Mouse (Mus musculus) myocyte (in vitro differentiated cells): ENCODE results near the gene Npr2. TPM values are rescaled to one million over a fixed set of nuclear protein-coding genes. Genes with fewer than 3 reads are reported as not detected.
A peak's percentile ranks its signal among the peaks of the same experiment; 100 is the strongest.

ENCODE experiments used
- H3K27me3 ChIP-seq: one replicate; pipeline ENCODE4 v1.6.1; 2011; ENCODE audit not compliant: control insufficient read depth, insufficient read depth, insufficient read length
- H3K36me3 ChIP-seq: one replicate; pipeline ENCODE4 v1.6.1; 2011; ENCODE audit not compliant: control insufficient read depth, insufficient read depth
- H3K4me2 ChIP-seq: one replicate; pipeline ENCODE4 v1.6.1; 2011; ENCODE audit warnings: low read depth, control low read depth
- H3K4me3 ChIP-seq: one replicate; pipeline ENCODE4 v1.5.1; 2011; ENCODE audit warnings: mild to moderate bottlenecking, control low read depth, moderate library complexity
- H3K79me2 ChIP-seq: one replicate; pipeline ENCODE4 v1.6.1; 2011; ENCODE audit not compliant: control insufficient read depth, insufficient read depth
- H3ac ChIP-seq: one replicate; pipeline ENCODE4 v1.6.1; 2011; ENCODE audit not compliant: control insufficient read depth, insufficient read length
- CEBPB ChIP-seq: IDR thresholded peaks from 2 replicates; pipeline ENCODE4 v1.6.1; 2011; ENCODE audit warnings: mild to moderate bottlenecking, moderate library complexity; ENCODE audit not compliant: poor library complexity, insufficient read depth, severe bottlenecking
- E2F4 ChIP-seq: IDR thresholded peaks from one replicate; pipeline ENCODE4 v1.6.1; 2011; ENCODE audit warnings: mild to moderate bottlenecking, control low read depth, moderate library complexity; ENCODE audit not compliant: insufficient read depth
- MAX ChIP-seq: IDR thresholded peaks from one replicate; pipeline ENCODE4 v1.6.1; 2011; ENCODE audit warnings: low read depth, mild to moderate bottlenecking, control low read depth
- MYOD1 ChIP-seq, 3 experiments: IDR thresholded peaks; one replicate each; pipeline ENCODE4 v1.6.1; 2011; ENCODE audit warnings: control low read depth in 2 of 3, low read depth in 2 of 3, mild to moderate bottlenecking in 2 of 3, moderate library complexity in 1 of 3; ENCODE audit not compliant: insufficient read length in 2 of 3, control insufficient read depth in 1 of 3
- MYOG ChIP-seq, 3 experiments: IDR thresholded peaks; one replicate each; pipeline ENCODE4 v1.6.1; 2011; ENCODE audit warnings: control low read depth in 2 of 3, low read depth in 2 of 3, mild to moderate bottlenecking in 2 of 3; ENCODE audit not compliant: insufficient read length in 2 of 3, control insufficient read depth in 1 of 3, insufficient read depth in 1 of 3
- POLR2A ChIP-seq: IDR thresholded peaks from one replicate; pipeline ENCODE4 v1.6.1; 2011; ENCODE audit warnings: low read depth, mild to moderate bottlenecking, control low read depth, moderate library complexity; ENCODE audit not compliant: insufficient read length
- POLR2AphosphoS2 ChIP-seq: IDR thresholded peaks from one replicate; pipeline ENCODE4 v1.6.1; 2011; ENCODE audit warnings: low read depth, control low read depth; ENCODE audit not compliant: insufficient read length
- REST ChIP-seq: IDR thresholded peaks from one replicate; pipeline ENCODE4 v1.6.1; 2011; ENCODE audit warnings: mild to moderate bottlenecking, control low read depth, moderate library complexity; ENCODE audit not compliant: insufficient read depth, insufficient read length
- SRF ChIP-seq: IDR thresholded peaks from one replicate; pipeline ENCODE4 v1.6.1; 2011; ENCODE audit warnings: low read depth; ENCODE audit not compliant: control insufficient read depth, insufficient read length
- TCF12 ChIP-seq: IDR thresholded peaks from one replicate; pipeline ENCODE4 v1.6.1; 2011; ENCODE audit warnings: mild to moderate bottlenecking, control low read depth; ENCODE audit not compliant: poor library complexity, insufficient read depth, severe bottlenecking
- TCF3 ChIP-seq: IDR thresholded peaks from one replicate; pipeline ENCODE4 v1.6.1; 2011; ENCODE audit warnings: low read depth, control low read depth; ENCODE audit not compliant: insufficient read length
- USF1 ChIP-seq: IDR thresholded peaks from one replicate; pipeline ENCODE4 v1.6.1; 2011; ENCODE audit warnings: low read depth, mild to moderate bottlenecking, control low read depth, moderate library complexity
- polyA plus RNA-seq: library from polyadenylated mRNA; unstranded; fragments of >200 nt; fragmentation: generic; extraction: Trizol; gene quantifications from one replicate; pipeline ENCODE4 v1.2.1, GENCODE M21; 2012; ENCODE audit warnings: missing spikeins

Gene Npr2
- polyA plus RNA-seq, 1 experiment, result 9.1 TPM

DNA sequence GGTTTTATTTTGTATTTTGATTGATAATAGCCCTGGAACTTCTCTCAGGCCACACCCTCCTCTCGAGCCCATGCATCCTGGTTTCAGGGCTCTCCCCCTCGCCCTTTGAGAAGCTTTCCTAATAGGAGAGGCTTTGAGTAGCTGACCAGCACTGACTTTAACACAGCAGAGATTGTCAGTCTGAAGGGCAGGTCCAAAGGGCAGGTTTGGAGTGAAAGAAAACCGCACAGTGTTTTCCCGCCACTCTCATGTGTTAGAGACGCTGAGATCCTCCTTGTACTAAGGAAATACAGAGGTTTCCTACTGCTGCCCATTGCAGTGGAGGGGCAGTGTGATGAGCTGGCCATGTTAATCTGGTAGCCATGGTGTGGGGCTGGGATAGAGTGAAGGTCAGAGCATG lies 43.2 kb downstream of the Npr2 start:
- H3K4me2 ChIP-seq, result no peak overlapping the region
- no peak overlapping the region for H3K4me3 ChIP-seq
- no peaks in the 10 kb centered on the region for H3K79me2 ChIP-seq
- H3K36me3 ChIP-seq, result no peaks in the 10 kb centered on the region
- no peak overlapping the region for H3ac ChIP-seq
- peaks cover 28% of the 10 kb centered on the region for H3K27me3 ChIP-seq
- TF ChIP-seq REST (no peak), MYOD1 (IDR thresholded peaks at IDR 0.05; ENCODE audit: control insufficient read depth in 1 of 3, insufficient read length in 2 of 3, low read depth in 2 of 3) (no peak), MAX (no peak), E2F4 (no peak)

DNA sequence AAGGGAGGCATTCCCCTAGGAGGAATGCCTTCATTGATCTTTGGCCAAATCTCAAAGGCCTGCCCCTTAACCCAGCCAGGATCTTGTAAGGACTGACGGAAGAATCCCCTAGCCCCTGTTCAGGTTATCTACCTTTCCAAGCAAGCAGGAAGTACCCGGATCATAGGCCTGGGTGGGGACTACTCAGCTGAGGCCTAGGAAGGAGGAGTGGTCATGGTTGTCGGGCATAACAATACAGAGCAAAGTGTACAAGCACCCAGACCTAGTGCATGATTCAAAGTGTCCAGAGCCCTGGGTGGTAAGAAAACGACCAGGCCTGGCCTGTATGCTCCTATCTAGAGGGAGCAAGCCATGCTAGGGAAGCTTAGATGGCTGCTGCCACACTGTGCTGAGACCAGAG lies 43.9 kb downstream of the Npr2 start:
- H3K36me3 ChIP-seq, result no peaks in the 10 kb centered on the region
- TF ChIP-seq TCF3 (no peak), MYOG (IDR thresholded peaks at IDR 0.05; ENCODE audit: control insufficient read depth in 1 of 3, insufficient read depth in 1 of 3, insufficient read length in 2 of 3, low read depth in 2 of 3) (no peak), CEBPB (no peak), TCF12 (no peak), USF1 (no peak), SRF (no peak), E2F4 (no peak), POLR2A (no peak), REST (no peak), MAX (no peak)
- H3K4me2 ChIP-seq, result no peak overlapping the region
- H3K27me3 ChIP-seq, result peaks cover 30% of the 10 kb centered on the region
- no peaks in the 10 kb centered on the region for H3K79me2 ChIP-seq
- no peak overlapping the region for H3ac ChIP-seq
- no peak overlapping the region for H3K4me3 ChIP-seq

DNA sequence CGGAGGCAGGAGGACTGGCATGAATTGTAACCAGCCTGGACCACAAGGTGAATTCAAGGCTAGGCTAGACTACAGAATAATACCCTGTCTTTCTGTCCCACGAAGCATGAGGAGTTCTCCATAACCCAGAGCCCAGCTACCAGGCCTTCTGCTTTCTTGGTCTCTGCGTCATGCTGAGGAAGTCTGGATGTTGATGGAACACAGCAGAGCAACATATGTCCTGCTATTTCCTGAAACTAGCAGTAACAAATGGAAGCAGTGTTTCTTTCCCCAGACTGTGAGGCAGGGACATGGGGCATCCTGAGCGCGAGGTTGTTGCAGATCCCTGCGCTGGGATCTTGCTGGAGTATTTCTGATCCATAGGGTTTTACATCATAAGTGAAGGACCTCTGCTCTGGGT lies 46.8 kb downstream of the Npr2 start:
- H3K4me2 ChIP-seq, result no peak overlapping the region
- H3ac ChIP-seq, result no peak overlapping the region
- no peaks in the 10 kb centered on the region for H3K79me2 ChIP-seq
- TF ChIP-seq TCF3 (no peak), E2F4 (no peak), REST (no peak), MAX (no peak), POLR2A (no peak), MYOD1 (IDR thresholded peaks at IDR 0.05; ENCODE audit: control insufficient read depth in 1 of 3, insufficient read length in 2 of 3, low read depth in 2 of 3) (no peak), MYOG (IDR thresholded peaks at IDR 0.05; ENCODE audit: control insufficient read depth in 1 of 3, insufficient read depth in 1 of 3, insufficient read length in 2 of 3, low read depth in 2 of 3) (no peak), USF1 (no peak), CEBPB (no peak), POLR2AphosphoS2 (no peak)
- no peaks in the 10 kb centered on the region for H3K36me3 ChIP-seq
- H3K4me3 ChIP-seq, result no peak overlapping the region
- peaks cover 43% of the 10 kb centered on the region for H3K27me3 ChIP-seq

DNA sequence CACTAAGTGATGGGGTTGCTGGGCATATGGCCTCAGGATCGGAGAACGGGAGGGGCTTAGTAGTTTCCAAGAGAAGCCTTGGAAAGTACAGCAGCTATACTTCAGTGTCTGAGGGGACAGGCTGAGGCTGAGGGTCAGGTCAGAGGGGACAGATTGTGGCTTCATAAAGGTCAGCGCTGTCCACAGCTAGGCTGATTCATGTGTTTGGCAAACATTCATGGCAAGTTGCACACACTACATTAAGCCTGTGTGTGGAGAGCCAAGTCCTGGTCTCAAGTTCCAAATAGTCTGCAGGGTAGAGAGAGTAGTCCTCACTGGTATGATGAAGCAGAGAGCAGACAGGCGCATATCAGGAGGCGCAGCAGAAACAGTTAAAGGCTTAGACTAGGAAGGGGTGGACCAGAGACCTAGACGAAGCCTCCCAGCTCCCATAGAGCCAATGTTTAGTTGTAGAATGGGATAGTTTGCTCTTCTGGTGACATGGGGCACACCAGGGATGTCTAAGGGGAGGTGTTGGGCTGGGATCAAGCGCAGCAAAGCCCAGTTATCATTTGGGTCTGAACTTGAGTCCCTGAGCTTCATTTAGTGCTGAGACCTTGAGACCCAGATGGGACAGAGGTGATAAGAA lies 47.8 kb downstream of the Npr2 start:
- Histone ChIP-seq H3K27me3 (peaks cover 42% of the 10 kb centered on the region), H3K4me2 (no peak overlapping the region), H3K79me2 (no peaks in the 10 kb centered on the region), H3ac (no peak overlapping the region), H3K4me3 (no peak overlapping the region), H3K36me3 (no peaks in the 10 kb centered on the region)
- TF ChIP-seq MAX (no peak), USF1 (no peak), E2F4 (no peak), TCF3 (peak; percentile 15), SRF (no peak), MYOD1 (IDR thresholded peaks at IDR 0.05; ENCODE audit: control insufficient read depth in 1 of 3, insufficient read length in 2 of 3, low read depth in 2 of 3) (peak in 1 of 3 experiments; percentile 30), POLR2AphosphoS2 (no peak), MYOG (IDR thresholded peaks at IDR 0.05; ENCODE audit: control insufficient read depth in 1 of 3, insufficient read depth in 1 of 3, insufficient read length in 2 of 3, low read depth in 2 of 3) (peak in 2 of 3 experiments; percentile 38 to 55)

DNA sequence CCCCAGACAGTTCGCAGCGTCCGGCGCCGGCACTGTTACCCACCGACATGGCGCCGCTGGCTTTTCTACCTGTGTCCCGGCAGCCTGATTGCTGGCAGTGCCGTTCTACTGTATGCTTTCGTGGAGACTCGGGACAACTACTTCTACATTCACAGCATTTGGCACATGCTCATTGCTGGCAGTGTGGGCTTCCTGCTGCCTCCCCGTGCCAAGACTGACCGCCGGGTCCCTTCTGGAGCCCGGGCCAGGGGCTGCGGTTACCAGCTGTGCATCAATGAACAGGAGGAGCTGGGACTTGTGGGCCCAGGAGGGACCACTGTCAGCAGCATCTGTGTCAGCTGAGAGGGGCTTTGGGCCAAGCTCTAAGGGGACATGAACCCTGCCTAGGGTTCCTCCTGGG lies 58.3 kb downstream of the Npr2 start:
- no peaks in the 10 kb centered on the region for H3K36me3 ChIP-seq
- no peak for TF ChIP-seq MYOD1 (IDR thresholded peaks at IDR 0.05; ENCODE audit: control insufficient read depth in 1 of 3, insufficient read length in 2 of 3, low read depth in 2 of 3)
- TF ChIP-seq POLR2AphosphoS2, result no peak
- TF ChIP-seq REST, result no peak
- no peak for TF ChIP-seq MYOG (IDR thresholded peaks at IDR 0.05; ENCODE audit: control insufficient read depth in 1 of 3, insufficient read depth in 1 of 3, insufficient read length in 2 of 3, low read depth in 2 of 3)
- no peak overlapping the region for H3K4me3 ChIP-seq
- H3K79me2 ChIP-seq, result no peaks in the 10 kb centered on the region
- H3K27me3 ChIP-seq, result peaks cover 51% of the 10 kb centered on the region
- no peak overlapping the region for H3K4me2 ChIP-seq
- no peak overlapping the region for H3ac ChIP-seq
